Mouse (Mus musculus) lung, postnatal 0 days (tissue): ENCODE data around the gene Fem1a. TPM values are rescaled to one million over a fixed set of nuclear protein-coding genes. Genes with fewer than 3 reads are reported as not detected.
A peak's percentile ranks its signal among the peaks of the same experiment; 100 is the strongest.

Experiments used
- ATAC-seq: fragments of 200-750 bp; cut with Nextera tagmentation; 2 replicates; pipeline ENCODE4 v1.8.0; 2017; ENCODE audit warnings: moderate library complexity
- DNase-seq: peaks from one replicate; pipeline ENCODE4 v3.0.0-alpha.2; 2016; ENCODE audit warnings: low spot score
- H3K27ac ChIP-seq: fragments of 300-500 bp; sonication (generic); 2 replicates; pipeline ENCODE4 v1.5.1; 2014; ENCODE audit warnings: antibody characterized with exemption, mild to moderate bottlenecking, low read length, mixed read lengths
- H3K27me3 ChIP-seq: fragments of 300-500 bp; sonication (generic); replicated peaks from 2 replicates; pipeline ENCODE4 v1.6.1; 2014; ENCODE audit warnings: low read length, mixed read lengths; ENCODE audit not compliant: insufficient read depth
- H3K36me3 ChIP-seq: fragments of 300-500 bp; sonication (generic); 2 replicates; pipeline ENCODE4 v1.6.1; 2014; ENCODE audit warnings: low read length, mixed read lengths; ENCODE audit not compliant: insufficient read depth
- H3K4me1 ChIP-seq: fragments of 300-500 bp; sonication (generic); 2 replicates; pipeline ENCODE4 v1.6.1; 2014; ENCODE audit warnings: antibody characterized with exemption, low read depth, low read length, mixed read lengths; ENCODE audit not compliant: insufficient read depth
- H3K4me2 ChIP-seq: fragments of 300-500 bp; sonication (generic); replicated peaks from 2 replicates; pipeline ENCODE4 v1.6.1; 2014; ENCODE audit warnings: low read depth, mild to moderate bottlenecking, low read length, moderate library complexity, mixed read lengths
- H3K4me3 ChIP-seq: fragments of 300-500 bp; sonication (generic); 2 replicates; pipeline ENCODE4 v1.5.1; 2014; ENCODE audit warnings: low read depth, low read length
- H3K9ac ChIP-seq: fragments of 300-500 bp; sonication (generic); replicated peaks from 2 replicates; pipeline ENCODE4 v1.6.1; 2014; ENCODE audit warnings: low read depth, mild to moderate bottlenecking
- H3K9me3 ChIP-seq: fragments of 300-500 bp; sonication (generic); 2 replicates; pipeline ENCODE4 v1.6.1; 2016; ENCODE audit warnings: low read length, mixed read lengths
- CTCF ChIP-seq: IDR thresholded peaks from 2 replicates; pipeline ENCODE4 v1.5.1; 2016; ENCODE audit warnings: antibody characterized with exemption, mild to moderate bottlenecking
- EP300 ChIP-seq: IDR thresholded peaks from 2 replicates; pipeline ENCODE4 v1.6.1; 2016; ENCODE audit warnings: antibody characterized with exemption, mild to moderate bottlenecking, control low read depth
- WGBS: fragments of 180-500 bp; shearing (Covaris S2); extraction: QIAGEN DNeasy Blood & Tissue Kit; methylation state at CpG from one replicate; pipeline ENCODE4 v1.1.7; 2014; 5-methylcytosine and 5-hydroxymethylcytosine counted together
- polyA plus RNA-seq: library from polyadenylated mRNA; unstranded; fragments of >200 nt; fragmentation: Nextera tagmentation; extraction: Ambion mirVana; gene quantifications from 2 replicates; pipeline ENCODE4 v1.2.1, GENCODE M21; 2015

Fem1a gene
- polyA plus RNA-seq, 1 experiment from 2014 or later = 8.4 TPM

- H3K4me1 ChIP-seq = no peaks in the 10 kb centered on the region; the same call in 1 of the 2 replicates
- no peak overlapping the region for H3K4me2 ChIP-seq
- peak; percentile 49 for DNase-seq
- no peaks in the 10 kb centered on the region for H3K27me3 ChIP-seq
- no peak overlapping the region for H3K4me3 ChIP-seq
- no peak for TF ChIP-seq CTCF
- no peak for TF ChIP-seq EP300
- no peak overlapping the region for H3K27ac ChIP-seq
- peaks cover 4% of the 10 kb centered on the region; the same call in 1 of the 2 replicates for H3K36me3 ChIP-seq
- 50% methylated on average over 3 of the region's 3 CpGs for WGBS
- H3K9me3 ChIP-seq = no peaks in the 10 kb centered on the region
- H3K9ac ChIP-seq = no peak overlapping the region
- ATAC-seq = no peak
Measured at GRCm38 (mm10) chr17:56266271-56266670, 9.7 kb downstream of the Fem1a start.

- peak; percentile 91 for ATAC-seq
- WGBS = 19% methylated on average over 12 of the region's 12 CpGs
Measured at GRCm38 (mm10) chr17:56269153-56269630, 12.6 kb downstream of the Fem1a start.

GRCm38 (mm10) chr17:56269741-56270140, 13.1 kb downstream of the Fem1a start:
- Histone ChIP-seq H3K36me3 (peaks cover 8% of the 10 kb centered on the region; the same call in 1 of the 2 replicates), H3K9me3 (no peaks in the 10 kb centered on the region), H3K27me3 (no peaks in the 10 kb centered on the region), H3K9ac (no peak overlapping the region), H3K27ac (peak overlapping the region; percentile 71), H3K4me2 (peak overlapping the region; percentile 64), H3K4me3 (peak overlapping the region; percentile 37; the same call in 1 of the 2 replicates), H3K4me1 (no peaks in the 10 kb centered on the region; the same call in 1 of the 2 replicates)
- TF ChIP-seq CTCF = no peak
- TF ChIP-seq EP300 = no peak
- 65% methylated on average over 3 of the region's 3 CpGs for whole genome bisulfite sequencing
- DNase-seq (no peak), ATAC-seq (0 out of 2 replicates have a peak, but pooled peaks have one; percentile 0)

More at GRCm38 (mm10) chr17:56269153-56269630, 12.6 kb downstream of the Fem1a start:
- Histone ChIP-seq H3K27ac (peak overlapping the region; percentile 71), H3K36me3 (peaks cover 8% of the 10 kb centered on the region; the same call in 1 of the 2 replicates), H3K27me3 (no peaks in the 10 kb centered on the region), H3K4me1 (no peaks in the 10 kb centered on the region; the same call in 1 of the 2 replicates), H3K9ac (no peak overlapping the region), H3K4me3 (peak overlapping the region; percentile 37), H3K9me3 (no peaks in the 10 kb centered on the region), H3K4me2 (peak overlapping the region; percentile 64)
- TF ChIP-seq EP300 (peak; percentile 75), CTCF (no peak)
- peak; percentile 97 for DNase-seq

- DNase-seq (no peak), ATAC-seq (no peak)
- no peak overlapping the region for H3K4me2 ChIP-seq
- no peak for TF ChIP-seq CTCF
- no peak overlapping the region for H3K27ac ChIP-seq
- H3K4me3 ChIP-seq = no peak overlapping the region
- H3K4me1 ChIP-seq = no peaks in the 10 kb centered on the region; the same call in 1 of the 2 replicates
- H3K9ac ChIP-seq = no peak overlapping the region
- H3K9me3 ChIP-seq = no peaks in the 10 kb centered on the region
- no peaks in the 10 kb centered on the region for H3K27me3 ChIP-seq
- 80% methylated on average over 12 of the region's 12 CpGs for WGBS
- peaks cover 8% of the 10 kb centered on the region; the same call in 1 of the 2 replicates for H3K36me3 ChIP-seq
Measured at GRCm38 (mm10) chr17:56271609-56272253, 15.1 kb downstream of the Fem1a start.

GRCm38 (mm10) chr17:56272644-56273043, 16.0 kb downstream of the Fem1a start:
- no peak overlapping the region for H3K9ac ChIP-seq
- no peak overlapping the region; the same call in 1 of the 2 replicates for H3K27ac ChIP-seq
- H3K36me3 ChIP-seq = peaks cover 8% of the 10 kb centered on the region; the same call in 1 of the 2 replicates
- no peak overlapping the region for H3K4me2 ChIP-seq
- WGBS = 61% methylated on average over 3 of the region's 3 CpGs
- peaks cover 2% of the 10 kb centered on the region; the same call in 1 of the 2 replicates for H3K4me1 ChIP-seq
- H3K4me3 ChIP-seq = no peak overlapping the region
- no peak for ATAC-seq
- peak; percentile 80 for DNase-seq
- H3K27me3 ChIP-seq = no peaks in the 10 kb centered on the region
- H3K9me3 ChIP-seq = no peaks in the 10 kb centered on the region
- TF ChIP-seq EP300 (no peak), CTCF (no peak)

- WGBS = 73% methylated on average over 7 of the region's 7 CpGs
- H3K9me3 ChIP-seq = no peaks in the 10 kb centered on the region
- H3K4me1 ChIP-seq = peaks cover 7% of the 10 kb centered on the region; the same call in 1 of the 2 replicates
- no peak overlapping the region for H3K4me2 ChIP-seq
- TF ChIP-seq EP300 = no peak
- TF ChIP-seq CTCF = no peak
- H3K27ac ChIP-seq = no peak overlapping the region
- peaks cover 8% of the 10 kb centered on the region; the same call in 1 of the 2 replicates for H3K36me3 ChIP-seq
- H3K27me3 ChIP-seq = no peaks in the 10 kb centered on the region
- DNase-seq = no peak
- no peak overlapping the region for H3K9ac ChIP-seq
- H3K4me3 ChIP-seq = no peak overlapping the region
- no peak for ATAC-seq
Measured at GRCm38 (mm10) chr17:56273482-56273881, 16.9 kb downstream of the Fem1a start.
